8 mouse cellular contexts compared by ENCODE assay signal in genomic region chr8:86744313-86745220, GRCm38 (mm10). TPM values are rescaled to one million over a fixed set of nuclear protein-coding genes. Genes with fewer than 3 reads are reported as not detected.
A peak's percentile ranks its signal among the peaks of the same experiment; 100 is the strongest.
DNase-seq lines count a peak whose midpoint lies in the region; ATAC-seq lines count a peak whose summit lies in the region.

No protein-coding gene starts in this region.

- no peaks in the 10 kb centered on the region for H3K27me3 ChIP-seq in limb, embryonic 12.5 days
- H3K27me3 ChIP-seq in neural tube, embryonic 15.5 days (replicated peaks), result no peaks in the 10 kb centered on the region

- peak overlapping the region; percentile 60 for H3K4me2 ChIP-seq in limb, embryonic 12.5 days
- peak overlapping the region; percentile 69 for H3K4me2 ChIP-seq in neural tube, embryonic 15.5 days

- H3K4me1 ChIP-seq in limb, embryonic 12.5 days (replicated peaks), result peaks cover 25% of the 10 kb centered on the region
- H3K4me1 ChIP-seq in neural tube, embryonic 15.5 days, result peaks cover 40% of the 10 kb centered on the region

- peak overlapping the region; percentile 90 for H3K4me3 ChIP-seq in limb, embryonic 12.5 days (replicated peaks)
- peak overlapping the region; percentile 59 for H3K4me3 ChIP-seq in neural tube, embryonic 15.5 days (replicated peaks)

- no peak for ATAC-seq in limb, embryonic 12.5 days (ENCODE audit: insufficient number of reproducible peaks, insufficient read depth, low FRiP score, low TSS enrichment, low read depth)
- ATAC-seq in neural tube, embryonic 15.5 days (ENCODE audit: low FRiP score), result no peak

- no peaks in the 10 kb centered on the region for H3K9me3 ChIP-seq in limb, embryonic 12.5 days
- no peaks in the 10 kb centered on the region for H3K9me3 ChIP-seq in neural tube, embryonic 15.5 days (replicated peaks)

- H3K9ac ChIP-seq in limb, embryonic 12.5 days (replicated peaks), result peak overlapping the region; percentile 99
- peak overlapping the region; percentile 97 for H3K9ac ChIP-seq in neural tube, embryonic 15.5 days (replicated peaks)

- H3K36me3 ChIP-seq in limb, embryonic 12.5 days, result no peaks in the 10 kb centered on the region
- no peaks in the 10 kb centered on the region for H3K36me3 ChIP-seq in neural tube, embryonic 15.5 days

- peak; percentile 39 for DNase-seq in cerebellum, adult 9-10 months
- no peak for DNase-seq in cerebellum, postnatal 10 days
- peak; percentile 15 for DNase-seq in thymus, postnatal 4 days
- DNase-seq in thymus, postnatal 36 days, result no peak
- no peak for DNase-seq in left cerebral cortex, adult 11 months (ENCODE audit: low spot score)
- DNase-seq in gastrocnemius, postnatal 10 days, result no peak

- 5% methylated on average over 18 of the region's 18 CpGs for WGBS in limb, embryonic 12.5 days
- WGBS in neural tube, embryonic 15.5 days, result 5% methylated on average over 18 of the region's 18 CpGs

- peak overlapping the region; percentile 98 for H3K27ac ChIP-seq in limb, embryonic 12.5 days
- H3K27ac ChIP-seq in neural tube, embryonic 15.5 days (replicated peaks), result peak overlapping the region; percentile 96

RNA-seq across cellular contexts. Expression of gene Gm10638, which starts 0.9 kb away (rescaled TPM):
- 8.7 and 9.3 TPM in 2 replicates for polyA plus RNA-seq in limb, embryonic 12.5 days (2016; fragmentation: Nextera tagmentation; extraction: Ambion mirVana)
- 5.5 and 5.9 TPM in 2 replicates for polyA plus RNA-seq in neural tube, embryonic 15.5 days (2015; fragmentation: Nextera tagmentation; extraction: Ambion mirVana)
- 1 to 10 TPM; 4.1 to 6.7 TPM for total RNA-seq in gastrocnemius, postnatal 10 days (2021)

RNA-seq across cellular contexts. Expression of gene Siah1a, which starts 1.2 kb away (rescaled TPM):
- polyA plus RNA-seq in limb, embryonic 12.5 days (2016; fragmentation: Nextera tagmentation; extraction: Ambion mirVana), result 72.9 and 74.3 TPM in 2 replicates
- polyA plus RNA-seq in neural tube, embryonic 15.5 days (2015; fragmentation: Nextera tagmentation; extraction: Ambion mirVana), result 62.9 and 67.9 TPM in 2 replicates
- total RNA-seq in gastrocnemius, postnatal 10 days (2021), result 10 to 100 TPM; 14.5 to 17.1 TPM

Comparison
In these comparisons a context has a peak if more than half of its experiments do, and no peak if none do; other contexts are left out.
1. DNase-seq: peak in cerebellum, adult 9-10 months (single experiment) and thymus, postnatal 4 days (single experiment); none in cerebellum, postnatal 10 days (0 of 2), thymus, postnatal 36 days (0 of 2), left cerebral cortex, adult 11 months (single experiment) and gastrocnemius, postnatal 10 days (single experiment).